Mouse (Mus musculus): Measurements from ENCODE around the gene Vps8.

Vps8 gene

GRCm38 (mm10) chr16:21405224-21405969, 17.5 kb upstream of the Vps8 start:
- no peak for DNase-seq

GRCm38 (mm10) chr16:21406136-21406535, 16.8 kb upstream of the Vps8 start:
- DNase-seq, result no peak

GRCm38 (mm10) chr16:21411779-21412178, 11.1 kb upstream of the Vps8 start:
- no peak for DNase-seq

- peak; percentile 63 for DNase-seq
Measured at GRCm38 (mm10) chr16:21412593-21413047, 10.3 kb upstream of the Vps8 start.

GRCm38 (mm10) chr16:21413819-21414218, 9.1 kb upstream of the Vps8 start:
- DNase-seq, result no peak

- DNase-seq, result no peak
Measured at GRCm38 (mm10) chr16:21415128-21415527, 7.8 kb upstream of the Vps8 start.

GRCm38 (mm10) chr16:21418012-21418411, 4.9 kb upstream of the Vps8 start:
- no peak for DNase-seq

GRCm38 (mm10) chr16:21423546-21423910, 610 bp downstream of the Vps8 start:
- DNase-seq, result no peak

GRCm38 (mm10) chr16:21428131-21428530, 5.2 kb downstream of the Vps8 start:
- no peak for DNase-seq

GRCm38 (mm10) chr16:21430377-21431060, 7.6 kb downstream of the Vps8 start:
- no peak for DNase-seq

- DNase-seq, result no peak
Measured at GRCm38 (mm10) chr16:21431614-21432013, 8.7 kb downstream of the Vps8 start.

- no peak for DNase-seq
Measured at GRCm38 (mm10) chr16:21433543-21433942, 10.6 kb downstream of the Vps8 start.

GRCm38 (mm10) chr16:21441012-21441411, 18.1 kb downstream of the Vps8 start:
- no peak for DNase-seq

GRCm38 (mm10) chr16:21445026-21445625, 22.2 kb downstream of the Vps8 start:
- DNase-seq, result no peak

GRCm38 (mm10) chr16:21447447-21447846, 24.5 kb downstream of the Vps8 start:
- DNase-seq, result no peak

GRCm38 (mm10) chr16:21448464-21448863, 25.5 kb downstream of the Vps8 start:
- no peak for DNase-seq

- no peak for DNase-seq
Measured at GRCm38 (mm10) chr16:21449890-21450289, 27.0 kb downstream of the Vps8 start.

GRCm38 (mm10) chr16:21452569-21452968, 29.7 kb downstream of the Vps8 start:
- DNase-seq, result no peak

GRCm38 (mm10) chr16:21457639-21458369, 34.9 kb downstream of the Vps8 start:
- no peak for DNase-seq

GRCm38 (mm10) chr16:21465868-21466267, 43.0 kb downstream of the Vps8 start:
- no peak for DNase-seq

GRCm38 (mm10) chr16:21470416-21470815, 47.5 kb downstream of the Vps8 start:
- DNase-seq, result no peak

GRCm38 (mm10) chr16:21477074-21477473, 54.2 kb downstream of the Vps8 start:
- DNase-seq, result no peak

- DNase-seq, result no peak
Measured at GRCm38 (mm10) chr16:21478376-21478775, 55.5 kb downstream of the Vps8 start.
